Mouse (Mus musculus): ENCODE measurements at regions not wholly inside any gene's neighbourhood (a gene's known extent, or its start where the extent isn't known, plus 50 kb on each side); places are given as distances from the start of the nearest gene placed in this dataset.
"Not testable (repeated sequence)": the region's sequence is repeated elsewhere in the genome, so short reads cannot be mapped to it uniquely, and the experiment has no call there.

DNA sequence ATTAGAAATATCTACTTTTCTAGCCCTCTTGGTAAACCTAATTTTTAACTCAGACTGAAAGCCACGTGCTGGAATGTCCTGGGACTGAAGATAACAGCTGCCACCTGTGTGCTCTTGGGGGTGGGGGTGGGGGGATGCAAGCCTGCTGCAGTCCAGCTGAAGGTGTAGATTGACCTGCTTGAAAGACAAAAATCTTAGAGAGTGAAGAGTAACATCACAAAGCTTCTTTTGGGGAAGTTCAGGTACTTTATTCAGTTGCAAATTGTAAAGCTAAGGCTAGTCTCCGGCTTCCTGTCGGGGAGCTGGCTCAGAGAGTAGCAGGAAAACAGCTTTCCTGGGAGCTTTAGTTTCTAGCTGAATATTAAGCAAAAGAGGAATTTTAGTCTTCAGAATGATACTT lies 71.4 kb upstream of the Tns3 start:
- not testable (repeated sequence) for TF ChIP-seq CTCF (IDR thresholded peaks at IDR 0.05; ENCODE audit: borderline replicate concordance, extremely low read depth, insufficient read depth, insufficient read length); POLR2A (IDR thresholded peaks at IDR 0.05; ENCODE audit: borderline replicate concordance, extremely low read depth, insufficient read depth, insufficient read length, poor library complexity, severe bottlenecking)

All from brain, embryonic 14.5 days (tissue).